Mouse (Mus musculus): Measurements from ENCODE around the gene Irak1bp1.

Gene Irak1bp1

GRCm38 (mm10) chr9:82877078-82877477, 47.7 kb downstream of the Irak1bp1 start:
- in situ Hi-C loops (cut with MseI, MboI): no loop called here

DNA sequence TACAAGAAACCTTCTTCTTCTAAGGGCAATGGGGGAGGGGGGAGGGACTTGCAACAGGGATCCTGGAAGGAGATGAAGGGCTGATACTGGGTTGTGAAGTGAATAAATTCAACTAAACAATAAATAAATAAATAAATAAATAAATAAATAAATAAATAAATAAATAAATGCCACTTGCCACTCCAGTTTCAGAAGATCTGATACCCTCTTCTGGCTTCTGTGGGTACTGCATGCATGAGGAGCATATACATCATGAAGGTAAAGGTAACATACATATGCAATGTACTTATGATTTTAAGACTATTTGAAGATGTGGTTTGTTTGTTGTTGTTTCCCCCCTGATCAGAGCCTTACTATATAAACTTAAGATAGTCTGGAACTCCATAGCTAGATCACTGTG, 54.8 kb downstream of the Irak1bp1 start:
- in situ Hi-C loops (cut with MseI, MboI): no loop called here

DNA sequence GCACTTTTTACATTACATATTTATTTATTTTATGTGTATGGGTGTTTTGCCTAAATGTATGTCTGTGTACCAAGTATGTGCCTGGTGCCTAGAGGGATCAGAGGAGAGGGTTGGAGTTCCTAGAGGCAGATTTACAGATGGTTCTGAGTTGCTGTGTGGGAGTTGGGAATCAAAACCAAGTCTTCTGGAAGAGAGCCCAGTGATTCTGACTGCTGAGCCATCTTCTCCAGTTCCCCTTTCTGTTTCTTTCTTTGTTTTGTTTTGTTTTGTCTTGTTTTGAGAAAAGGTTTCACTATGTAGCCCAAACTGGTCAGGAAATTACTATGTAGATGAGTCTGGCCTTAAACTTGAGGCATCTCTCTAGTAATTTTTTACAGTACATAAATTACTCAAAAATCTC, 59.3 kb downstream of the Irak1bp1 start:
- in situ Hi-C loops (cut with MseI, MboI): no loop called here

Measured in mouse trophoblast stem cell (cell line).